Mouse (Mus musculus): Measurements from ENCODE around the gene Txlng. TPM values are rescaled to one million over a fixed set of nuclear protein-coding genes. Genes with fewer than 3 reads are reported as not detected.

The Txlng gene
- total and polyA plus RNA-seq, 3 experiments, result 24.3 to 115 (median 28.8) TPM

- H3K27me3 ChIP-seq (ENCODE audit: control insufficient read depth in 1 of 2, insufficient read depth in 2 of 2, low read length in 2 of 2), result no peaks in the 10 kb centered on the region
- peak overlapping the region; percentile 55 to 73 for H3K4me3 ChIP-seq (ENCODE audit: control insufficient read depth in 1 of 2, insufficient read depth in 1 of 2, low read depth in 2 of 2, low read length in 2 of 2)
- H3K9ac ChIP-seq (ENCODE audit: control insufficient read depth, low read depth, low read length, poor library complexity, severe bottlenecking), result peak overlapping the region; percentile 42
- no peaks in the 10 kb centered on the region for H3K9me3 ChIP-seq (replicated peaks; ENCODE audit: insufficient read depth, low read length)
- peaks cover 6 to 13% of the 10 kb centered on the region in 2 experiments for H3K4me1 ChIP-seq (ENCODE audit: control insufficient read depth in 1 of 2, insufficient read depth in 2 of 2, low read length in 2 of 2)
- H3K36me3 ChIP-seq (ENCODE audit: control insufficient read depth in 1 of 2, insufficient read depth in 2 of 2, low read length in 2 of 2), result peaks cover 2 to 26% of the 10 kb centered on the region in 2 experiments
- peak overlapping the region; percentile 24; the same call in 1 of the 2 replicates for H3K27ac ChIP-seq (ENCODE audit: control insufficient read depth, low read depth, low read length)
- DNase-seq (ENCODE audit: low read depth, low spot score), result peak; percentile 51
- H3K79me2 ChIP-seq (ENCODE audit: control insufficient read depth, insufficient read depth, low read length, poor library complexity), result peaks cover 26% of the 10 kb centered on the region
- TF ChIP-seq ELF1 (IDR thresholded peaks at IDR 0.05; ENCODE audit: low read depth, low read length) (no peak), E2F4 (IDR thresholded peaks at IDR 0.05; ENCODE audit: borderline replicate concordance, low read depth, low read length) (no peak), GATA1 (IDR thresholded peaks at IDR 0.05; ENCODE audit: low read depth, low read length) (no peak), TAL1 (IDR thresholded peaks at IDR 0.05; ENCODE audit: low read length) (no peak), UBTF (IDR thresholded peaks at IDR 0.05; ENCODE audit: borderline replicate concordance, insufficient read depth, low read depth, low read length) (no peak), USF1 (IDR thresholded peaks at IDR 0.05; ENCODE audit: low read depth, low read length) (no peak), SMC3 (IDR thresholded peaks at IDR 0.05; ENCODE audit: low read depth, low read length) (no peak), NRF1 (IDR thresholded peaks at IDR 0.05; ENCODE audit: insufficient read depth, low read depth, low read length, poor library complexity, severe bottlenecking) (no peak), RCOR1 (IDR thresholded peaks at IDR 0.05; ENCODE audit: low read depth, low read length) (no peak), POLR2AphosphoS2 (IDR thresholded peaks at IDR 0.05; ENCODE audit: low read length) (no peak), POLR2AphosphoS5 (IDR thresholded peaks at IDR 0.05; ENCODE audit: borderline replicate concordance, low read depth, low read length) (no peak), CHD2 (IDR thresholded peaks at IDR 0.05; ENCODE audit: low read length) (no peak), NELFE (IDR thresholded peaks at IDR 0.05; ENCODE audit: low read depth, low read length) (no peak), KAT2A (conservative IDR thresholded peaks at IDR 0.05; ENCODE audit: low read depth, low read length) (no peak), MXI1 (IDR thresholded peaks at IDR 0.05; ENCODE audit: low read depth, low read length) (no peak), MAFK (IDR thresholded peaks at IDR 0.05; ENCODE audit: borderline replicate concordance, low read depth, low read length) (no peak), MAZ (IDR thresholded peaks at IDR 0.05; ENCODE audit: low read depth, low read length) (no peak), HCFC1 (IDR thresholded peaks at IDR 0.05; ENCODE audit: low read depth, low read length) (no peak), CTCF (IDR thresholded peaks at IDR 0.05 in 2 of 3, conservative IDR thresholded peaks at IDR 0.05 in 1 of 3; ENCODE audit: control insufficient read depth in 1 of 3, insufficient read depth in 1 of 3, low read depth in 2 of 3, low read length in 3 of 3, poor library complexity in 1 of 3, severe bottlenecking in 1 of 3) (no peak), USF2 (IDR thresholded peaks at IDR 0.05; ENCODE audit: borderline replicate concordance in 1 of 2, insufficient read depth in 1 of 2, low read depth in 1 of 2, low read length in 2 of 2) (no peak)
Observed at GRCm38 (mm10) chrX:162828016-162828415, 1.2 kb downstream of the Txlng start.

- Histone ChIP-seq H3K79me2 (ENCODE audit: control insufficient read depth, insufficient read depth, low read length, poor library complexity) (no peaks in the 10 kb centered on the region), H3K27me3 (ENCODE audit: control insufficient read depth in 1 of 2, insufficient read depth in 2 of 2, low read length in 2 of 2) (no peaks in the 10 kb centered on the region), H3K9me3 (replicated peaks; ENCODE audit: insufficient read depth, low read length) (no peaks in the 10 kb centered on the region), H3K4me1 (ENCODE audit: control insufficient read depth in 1 of 2, insufficient read depth in 2 of 2, low read length in 2 of 2) (no peaks in the 10 kb centered on the region), H3K4me3 (ENCODE audit: control insufficient read depth in 1 of 2, insufficient read depth in 1 of 2, low read depth in 2 of 2, low read length in 2 of 2) (no peak overlapping the region), H3K27ac (ENCODE audit: control insufficient read depth, low read depth, low read length) (no peak overlapping the region), H3K36me3 (ENCODE audit: control insufficient read depth in 1 of 2, insufficient read depth in 2 of 2, low read length in 2 of 2) (peaks cover 0 to 26% of the 10 kb centered on the region in 2 experiments; a peak in 2 of 4 replicates), H3K9ac (ENCODE audit: control insufficient read depth, low read depth, low read length, poor library complexity, severe bottlenecking) (no peak overlapping the region)
- DNase-seq (ENCODE audit: low read depth, low spot score), result peak; percentile 73
- no peak for TF ChIP-seq ELF1 (IDR thresholded peaks at IDR 0.05; ENCODE audit: low read depth, low read length)
- TF ChIP-seq USF1 (IDR thresholded peaks at IDR 0.05; ENCODE audit: low read depth, low read length), result no peak
- peak; percentile 73 for TF ChIP-seq SMC3 (IDR thresholded peaks at IDR 0.05; ENCODE audit: low read depth, low read length)
- peak; percentile 72 for TF ChIP-seq RAD21 (IDR thresholded peaks at IDR 0.05; ENCODE audit: low read depth, low read length)
- no peak for TF ChIP-seq CHD1 (IDR thresholded peaks at IDR 0.05; ENCODE audit: low read depth, low read length)
- peak; percentile 50 for TF ChIP-seq ZC3H11A (IDR thresholded peaks at IDR 0.05; ENCODE audit: low read depth, low read length)
- no peak for TF ChIP-seq CHD2 (IDR thresholded peaks at IDR 0.05; ENCODE audit: low read length)
- TF ChIP-seq CTCF (IDR thresholded peaks at IDR 0.05 in 2 of 3, conservative IDR thresholded peaks at IDR 0.05 in 1 of 3; ENCODE audit: control insufficient read depth in 1 of 3, insufficient read depth in 1 of 3, low read depth in 2 of 3, low read length in 3 of 3, poor library complexity in 1 of 3, severe bottlenecking in 1 of 3), result peak; percentile 55 to 78 (median 56)
Observed at GRCm38 (mm10) chrX:162800371-162800770, 28.9 kb downstream of the Txlng start.
